Mouse (Mus musculus) embryo, embryonic 11.5 days (tissue): ENCODE results near the gene Sult3a1.
A peak's percentile ranks its signal among the peaks of the same experiment; 100 is the strongest.
"Not testable (repeated sequence)": the region's sequence is repeated elsewhere in the genome, so short reads cannot be mapped to it uniquely, and the experiment has no call there.

Experiments used
- DNase-seq: peaks from one replicate; pipeline ENCODE4 v3.0.0-alpha.2; 2012; ENCODE audit warnings: low read depth, low spot score

The Sult3a1 gene

DNA sequence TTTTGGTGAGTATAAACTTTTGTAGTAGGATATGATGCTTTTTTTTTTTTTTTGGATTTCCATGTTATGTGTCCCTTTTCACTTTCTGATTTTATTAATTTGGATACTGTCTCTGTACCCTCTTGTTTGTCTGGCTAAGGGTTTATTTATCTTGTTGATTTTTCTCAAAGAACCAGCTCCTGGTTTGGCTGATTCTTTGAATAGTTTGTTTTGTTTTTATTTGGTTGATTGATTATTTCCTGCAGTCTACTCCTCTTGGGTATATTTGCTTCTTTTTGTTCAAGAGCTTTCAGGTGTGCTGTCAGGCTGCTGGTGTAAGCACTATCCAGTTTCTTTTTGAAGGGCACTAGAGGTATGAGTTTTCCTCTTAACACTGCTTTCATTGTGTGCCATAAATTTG, at the start of gene Sult3a1:
Gene Sult3a1 (plus strand): TSS at position 301 of the 400 bp plus-strand sequence.
- DNase-seq: no peak

GRCm38 (mm10) chr10:33811807-33812206, 45.7 kb upstream of the Sult3a1 start:
- no peak for DNase-seq

DNA sequence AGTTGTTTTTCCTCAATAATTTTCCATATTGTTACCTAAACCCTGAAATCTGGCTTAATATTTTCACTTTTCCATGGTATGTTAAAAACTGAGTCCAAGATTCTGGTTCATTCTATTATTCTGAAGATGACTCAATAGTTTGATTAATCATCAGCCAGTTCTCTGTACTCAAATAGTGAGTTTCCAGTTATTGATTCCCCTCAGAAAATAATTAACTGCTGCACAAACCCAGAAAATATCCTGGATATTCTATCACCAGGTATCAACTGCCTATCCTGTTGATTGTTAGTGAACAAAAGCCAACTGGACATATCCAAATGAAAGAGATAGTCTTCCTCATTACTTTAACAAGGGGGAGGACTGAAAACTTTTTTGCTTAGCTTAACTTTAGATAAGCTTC, 43.3 kb upstream of the Sult3a1 start:
- DNase-seq: no peak

GRCm38 (mm10) chr10:33816923-33817322, 40.6 kb upstream of the Sult3a1 start:
- DNase-seq: no peak

DNA sequence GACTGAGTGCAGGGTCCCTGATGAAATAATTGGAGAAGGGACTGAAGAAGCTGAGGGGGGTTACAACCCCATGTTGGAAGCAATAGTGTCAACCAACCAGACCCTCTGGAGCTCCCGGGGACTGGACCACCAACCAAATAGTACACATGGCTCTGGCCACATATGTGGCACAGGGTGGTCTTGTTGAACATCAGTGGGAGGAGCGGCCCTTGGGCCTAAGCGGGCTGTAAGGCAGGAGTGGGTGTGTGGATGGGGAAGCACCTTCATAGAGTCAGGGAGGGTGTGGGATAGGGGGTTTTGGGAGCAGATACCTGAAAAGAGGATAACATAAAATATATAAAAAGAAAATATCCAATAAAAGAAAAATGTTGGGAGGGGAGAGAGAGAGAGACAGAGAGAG, 36.6 kb upstream of the Sult3a1 start:
- DNase-seq: no peak

DNA sequence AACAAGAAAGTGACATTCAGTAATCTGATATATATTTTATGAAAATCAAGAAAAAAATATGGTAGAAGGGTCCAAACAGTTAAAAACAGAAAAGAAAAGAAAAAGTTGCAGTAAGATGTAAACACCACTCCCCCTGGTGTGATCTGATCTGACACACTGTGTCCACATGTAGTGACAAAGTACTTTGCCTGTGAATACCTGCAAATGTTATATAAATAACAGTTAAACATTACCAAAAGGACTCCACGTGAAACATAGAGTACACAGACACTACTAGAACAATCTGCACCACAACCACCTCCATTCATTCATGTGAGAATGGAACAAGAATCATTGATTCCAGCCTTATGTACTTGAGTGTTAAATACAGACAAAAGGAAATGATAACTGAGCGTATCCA, 8.5 kb downstream of the Sult3a1 start:
- DNase-seq: no peak

DNA sequence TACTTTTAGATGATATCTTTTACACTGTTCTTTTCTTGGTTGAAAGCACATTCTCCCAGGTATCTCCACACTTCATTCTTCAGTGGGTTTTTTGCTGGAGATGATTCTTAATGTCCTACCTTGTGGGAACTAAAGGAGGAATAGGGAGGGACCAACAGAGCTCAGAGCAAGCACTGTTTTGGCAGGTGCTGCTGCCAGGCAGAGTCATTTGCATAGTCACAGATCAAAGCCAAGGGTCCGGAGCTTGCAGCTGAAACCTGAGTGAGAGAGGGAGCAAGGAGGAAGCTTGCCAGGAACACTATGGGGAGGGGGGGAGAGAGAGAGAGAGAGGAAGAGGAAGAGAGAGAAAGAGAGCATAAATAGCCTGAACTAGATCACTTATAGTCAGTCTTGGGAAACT, 12.9 kb downstream of the Sult3a1 start:
- no peak for DNase-seq

DNA sequence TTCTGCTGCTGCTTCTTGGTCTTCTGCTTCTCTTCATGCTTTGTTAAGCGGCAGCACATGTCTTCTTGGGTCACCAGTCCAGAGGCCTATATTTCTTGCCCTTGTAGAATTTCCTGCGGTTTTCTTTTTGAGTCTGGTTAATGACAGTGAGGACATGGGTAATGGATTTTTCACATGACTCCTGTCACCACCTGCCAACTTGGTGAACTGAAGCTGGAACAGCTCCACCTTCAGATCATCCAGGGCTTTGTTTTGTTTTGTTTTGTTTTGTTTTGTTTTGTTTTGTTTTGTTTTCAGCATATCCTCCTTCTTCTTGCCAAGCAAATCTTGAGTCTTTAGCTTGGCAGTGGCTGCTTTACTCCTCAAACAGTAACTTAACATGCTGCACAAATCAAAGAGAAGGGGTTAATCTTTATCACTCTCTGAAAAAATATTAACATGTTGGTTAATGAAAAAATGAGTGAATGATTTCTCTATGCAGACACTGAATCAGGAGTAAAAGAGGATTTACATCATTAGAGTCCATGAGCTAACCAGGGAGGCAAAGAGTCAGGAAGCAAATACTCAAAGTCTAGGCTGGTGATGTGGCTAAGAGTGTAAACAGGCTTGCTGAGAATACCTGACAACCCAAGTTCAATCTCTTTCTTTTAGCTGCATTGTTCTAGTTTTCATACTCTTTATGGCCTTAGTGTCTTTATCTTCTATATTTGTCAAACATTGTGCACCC, 15.3 kb downstream of the Sult3a1 start:
- DNase-seq: no peak

- not testable (repeated sequence) for DNase-seq
These were observed 24.9 kb downstream of the Sult3a1 start for GRCm38 (mm10) chr10:33882411-33882810.

DNA sequence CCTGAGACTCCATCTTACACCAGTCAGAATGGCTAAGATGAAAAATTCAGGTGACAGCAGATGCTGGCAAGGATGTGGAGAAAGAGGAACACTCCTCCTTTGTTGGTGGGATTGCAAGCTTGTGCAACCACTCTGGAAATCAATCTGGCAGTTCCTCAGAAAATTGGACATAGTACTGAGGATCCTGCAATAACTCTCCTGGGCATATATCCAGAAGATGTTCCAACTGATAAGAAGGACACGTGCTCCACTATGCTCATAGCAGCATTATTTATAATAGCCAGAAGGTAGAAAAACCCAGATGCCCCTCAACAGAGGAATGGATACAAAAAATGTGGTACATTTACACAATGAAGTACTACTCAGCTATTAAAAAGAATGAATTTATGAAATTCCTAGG, 44.0 kb downstream of the Sult3a1 start:
- not testable (repeated sequence) for DNase-seq

DNA sequence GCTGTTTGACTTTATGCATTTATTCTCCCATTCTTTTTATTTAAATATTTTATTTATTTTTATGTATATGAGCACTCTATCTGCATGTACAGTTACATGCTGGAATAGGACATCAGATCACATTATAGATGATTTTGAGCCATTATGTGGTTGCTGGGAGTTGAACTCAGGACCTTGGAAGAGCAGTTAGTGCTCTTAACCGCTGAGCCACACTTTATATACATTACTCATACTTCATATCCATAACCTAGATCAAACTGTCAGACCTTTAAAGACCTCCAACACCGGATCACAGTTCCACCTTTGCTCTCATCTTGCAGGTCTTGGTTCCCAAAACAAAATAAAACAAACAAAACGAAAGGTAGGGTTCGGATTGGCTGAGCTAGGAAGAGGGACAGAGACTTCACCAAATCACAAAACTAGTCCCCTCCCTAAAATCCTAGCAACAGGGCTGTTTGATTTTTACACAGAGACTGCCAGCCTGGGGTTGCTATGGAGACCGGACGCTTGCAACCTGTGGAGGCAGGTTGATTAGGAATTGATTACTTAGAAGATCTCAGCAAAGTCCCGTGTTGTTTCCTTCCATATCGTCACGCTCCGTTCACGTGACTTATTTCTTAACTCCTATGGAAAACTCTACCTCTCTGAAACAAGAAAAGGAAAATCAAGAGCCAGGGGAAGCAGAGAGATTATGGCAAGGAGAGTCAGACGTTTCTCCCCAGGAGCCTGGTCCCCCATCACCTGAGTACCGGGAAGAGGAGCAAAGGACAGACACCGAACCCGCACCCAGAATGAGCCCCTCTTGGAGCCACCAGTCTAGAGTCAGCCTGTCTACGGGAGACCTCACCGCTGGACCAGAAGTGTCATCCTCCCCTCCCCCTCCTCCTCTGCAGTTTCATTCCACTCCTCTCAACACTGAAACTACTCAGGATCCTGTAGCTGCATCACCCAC, 47.3 kb downstream of the Sult3a1 start, which contains the start of gene Rsph4a:
Gene Rsph4a (plus strand): TSS at position 582 of the 952 bp plus-strand sequence.
- peak; percentile 34 for DNase-seq

DNA sequence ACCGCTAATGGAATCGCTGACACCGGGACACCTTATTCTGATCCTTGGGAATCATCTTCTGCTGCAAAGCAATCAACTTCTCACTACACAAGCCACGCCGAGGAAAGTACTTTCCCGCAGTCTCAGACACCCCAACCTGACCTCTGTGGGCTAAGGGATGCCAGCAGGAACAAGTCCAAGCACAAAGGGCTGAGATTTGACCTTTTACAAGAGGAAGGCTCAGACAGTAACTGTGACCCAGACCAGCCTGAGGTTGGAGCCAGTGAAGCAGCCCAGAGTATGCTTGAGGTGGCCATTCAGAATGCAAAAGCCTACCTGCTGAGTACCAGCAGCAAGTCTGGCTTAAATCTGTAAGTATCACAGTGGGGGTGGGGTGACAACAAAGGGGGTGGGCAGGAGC, 48.0 kb downstream of the Sult3a1 start:
- no peak for DNase-seq
